Mouse (Mus musculus) neural tube, embryonic 13.5 days (tissue): Measurements from ENCODE around the gene Ppp4r3b. TPM values are rescaled to one million over a fixed set of nuclear protein-coding genes. Genes with fewer than 3 reads are reported as not detected.

Experiments
- ATAC-seq: fragments of 200-750 bp; cut with Nextera tagmentation; 2 replicates; pipeline ENCODE4 v1.8.0; 2017; ENCODE audit warnings: low read depth, mild to moderate bottlenecking, moderate TSS enrichment, moderate library complexity
- H3K27ac ChIP-seq: fragments of 300-500 bp; sonication (generic); replicated peaks from 2 replicates; pipeline ENCODE4 v1.5.1; 2015; ENCODE audit warnings: moderate library complexity, mild to moderate bottlenecking, inconsistent platforms
- H3K27me3 ChIP-seq: fragments of 300-500 bp; sonication (generic); 2 replicates; pipeline ENCODE4 v1.6.1; 2015; ENCODE audit warnings: mild to moderate bottlenecking, inconsistent platforms
- H3K36me3 ChIP-seq: fragments of 300-500 bp; sonication (generic); 2 replicates; pipeline ENCODE4 v1.6.1; 2015; ENCODE audit warnings: mild to moderate bottlenecking, inconsistent platforms
- H3K4me1 ChIP-seq: fragments of 300-500 bp; sonication (generic); replicated peaks from 2 replicates; pipeline ENCODE4 v1.6.1; 2015; ENCODE audit warnings: inconsistent platforms
- H3K4me2 ChIP-seq: fragments of 300-500 bp; sonication (generic); 2 replicates; pipeline ENCODE4 v1.6.1; 2015; ENCODE audit warnings: inconsistent platforms, mild to moderate bottlenecking, moderate library complexity
- H3K4me3 ChIP-seq: fragments of 300-500 bp; sonication (generic); 2 replicates; pipeline ENCODE4 v1.5.1; 2015; ENCODE audit warnings: mild to moderate bottlenecking, inconsistent platforms
- H3K9ac ChIP-seq: fragments of 300-500 bp; sonication (generic); 2 replicates; pipeline ENCODE4 v1.6.1; 2015; ENCODE audit warnings: moderate library complexity, mild to moderate bottlenecking, inconsistent platforms
- H3K9me3 ChIP-seq: fragments of 300-500 bp; sonication (generic); 2 replicates; pipeline ENCODE4 v1.6.1; 2016; ENCODE audit warnings: inconsistent platforms
- WGBS: fragments of 180-500 bp; shearing (Covaris S2); methylation state at CpG from one replicate; pipeline ENCODE4 v1.1.7; 2015; 5-methylcytosine and 5-hydroxymethylcytosine counted together
- polyA plus RNA-seq: library from polyadenylated mRNA; unstranded; fragments of >200 nt; fragmentation: Nextera tagmentation; extraction: Ambion mirVana; gene quantifications from 2 replicates; pipeline ENCODE4 v1.2.1, GENCODE M21; 2015

Ppp4r3b gene
- polyA plus RNA-seq, 1 experiment from 2014 or later = 80.8 TPM

DNA sequence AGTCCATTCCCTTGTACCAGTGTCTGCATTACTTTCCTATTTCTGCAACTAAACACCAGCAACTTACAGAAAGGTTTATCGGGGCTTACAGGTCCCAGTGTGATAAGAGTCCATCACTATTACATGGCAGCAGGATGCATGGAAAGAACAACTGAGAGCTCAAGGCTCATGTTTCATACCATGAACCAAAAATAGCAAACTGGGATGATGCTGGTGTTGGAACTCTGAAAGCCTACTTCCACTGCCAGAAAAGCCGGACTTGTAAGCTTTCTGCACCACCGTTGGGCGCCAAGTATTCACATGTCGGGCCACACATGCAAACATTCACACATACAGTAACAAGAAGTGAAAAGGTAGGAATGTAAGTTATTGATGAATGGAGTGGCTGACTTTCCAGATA lies 9.1 kb downstream of the Ppp4r3b start:
- 95% methylated on average over 5 of the region's 5 CpGs for WGBS

DNA sequence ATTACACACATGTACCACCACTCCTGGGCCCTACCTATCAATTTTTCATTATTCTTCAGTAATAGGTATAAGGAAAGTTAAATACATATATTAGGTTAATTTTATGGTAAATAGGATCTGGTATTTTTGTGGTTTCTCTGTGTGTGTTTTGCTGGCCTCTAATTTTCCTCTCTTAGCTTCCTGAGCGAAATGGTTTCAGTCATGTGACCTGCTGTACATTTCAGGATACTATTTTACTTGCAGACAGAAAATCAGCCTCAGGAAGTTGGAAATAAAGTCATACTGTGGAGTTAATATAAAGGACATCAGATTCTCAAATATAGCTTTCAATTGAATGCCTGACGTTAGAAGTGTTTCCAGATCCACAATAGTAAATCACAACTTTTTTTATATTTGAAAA lies 16.3 kb downstream of the Ppp4r3b start:
- no peaks in the 10 kb centered on the region for H3K9me3 ChIP-seq
- ATAC-seq = no peak
- H3K27ac ChIP-seq = no peak overlapping the region
- WGBS = 86% methylated on average over 2 of the region's 2 CpGs
- H3K4me1 ChIP-seq = no peaks in the 10 kb centered on the region
- peaks cover 56% of the 10 kb centered on the region for H3K36me3 ChIP-seq
- H3K4me2 ChIP-seq = no peak overlapping the region
- no peak overlapping the region for H3K4me3 ChIP-seq
- no peak overlapping the region for H3K9ac ChIP-seq
- H3K27me3 ChIP-seq = no peaks in the 10 kb centered on the region

More for the DNA sequence above, 9.1 kb downstream of the Ppp4r3b start:
- Histone ChIP-seq H3K27me3 (no peaks in the 10 kb centered on the region), H3K27ac (no peak overlapping the region), H3K9me3 (no peaks in the 10 kb centered on the region), H3K4me2 (no peak overlapping the region), H3K36me3 (peaks cover 40% of the 10 kb centered on the region), H3K4me3 (no peak overlapping the region), H3K4me1 (no peaks in the 10 kb centered on the region), H3K9ac (no peak overlapping the region)
- no peak for ATAC-seq

DNA sequence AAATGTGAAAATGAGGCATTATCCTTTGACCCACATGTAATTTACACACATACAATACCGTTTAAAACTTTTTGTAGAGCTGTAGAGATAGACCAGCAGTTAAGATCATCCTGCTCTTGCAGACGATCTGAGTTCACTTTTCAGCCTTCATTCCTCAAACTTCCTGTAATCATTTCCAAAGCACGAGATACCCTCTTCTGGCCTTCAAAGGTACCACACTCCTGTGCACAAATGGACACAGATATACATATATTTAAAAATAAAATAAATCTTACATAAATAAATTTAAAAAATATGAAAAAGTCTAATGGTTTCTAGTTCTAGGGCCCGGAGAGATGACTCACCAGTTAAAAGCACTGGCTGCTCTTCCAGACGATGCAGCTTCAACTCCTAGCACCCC lies 31.0 kb downstream of the Ppp4r3b start:
- Histone ChIP-seq H3K27me3 (no peaks in the 10 kb centered on the region), H3K4me2 (no peak overlapping the region), H3K4me3 (no peak overlapping the region), H3K27ac (no peak overlapping the region), H3K4me1 (no peaks in the 10 kb centered on the region), H3K36me3 (peaks cover 45% of the 10 kb centered on the region), H3K9me3 (no peaks in the 10 kb centered on the region), H3K9ac (no peak overlapping the region)
- 82% methylated on average over 5 of the region's 5 CpGs for WGBS
- no peak for ATAC-seq

DNA sequence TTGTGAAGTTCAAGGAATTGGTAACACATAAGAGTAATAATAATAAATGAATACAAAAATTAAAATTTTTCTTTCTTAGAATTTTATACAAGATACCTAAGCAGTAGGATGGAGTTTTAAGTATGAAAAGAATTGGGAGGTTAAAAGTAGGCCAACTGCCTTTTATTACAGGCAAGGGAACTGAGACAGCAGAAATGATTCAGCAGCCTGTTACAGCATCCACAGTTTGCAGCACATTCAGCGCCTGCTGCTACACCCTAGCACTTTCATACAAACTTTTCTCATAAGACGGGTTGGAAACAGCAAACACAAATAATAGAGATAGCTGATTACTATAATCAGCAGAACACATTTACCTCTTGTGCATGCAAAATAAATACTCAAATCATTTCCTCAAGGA lies 37.1 kb downstream of the Ppp4r3b start:
- WGBS = 95% methylated on average over 2 of the region's 2 CpGs

DNA sequence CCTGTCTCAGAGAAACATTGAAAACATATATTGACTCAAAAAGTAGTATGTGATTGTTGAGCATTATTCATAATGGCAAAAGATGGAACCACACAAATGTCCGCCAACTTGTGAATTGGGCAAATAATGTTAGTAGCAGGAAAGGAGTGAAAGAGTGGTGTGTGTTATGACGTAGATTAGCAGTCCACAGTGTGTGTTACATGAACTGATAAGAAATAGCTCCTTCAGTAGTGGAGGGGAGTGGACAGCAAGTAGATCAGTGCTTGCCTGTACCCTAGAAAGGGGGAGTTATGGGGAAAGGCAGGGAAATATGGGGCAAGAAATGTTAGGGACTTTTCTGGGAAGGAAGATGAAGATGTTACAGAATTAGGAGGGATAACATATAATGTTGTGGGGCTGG lies 43.5 kb downstream of the Ppp4r3b start:
- H3K36me3 ChIP-seq = peaks cover 70% of the 10 kb centered on the region
- H3K27me3 ChIP-seq = no peaks in the 10 kb centered on the region
- H3K9me3 ChIP-seq = no peaks in the 10 kb centered on the region
- H3K4me3 ChIP-seq = no peak overlapping the region
- no peak overlapping the region for H3K4me2 ChIP-seq
- H3K27ac ChIP-seq = no peak overlapping the region
- 98% methylated on average over 2 of the region's 2 CpGs for WGBS
- H3K9ac ChIP-seq = no peak overlapping the region
- no peak for ATAC-seq
- H3K4me1 ChIP-seq = no peaks in the 10 kb centered on the region

More for the DNA sequence above, 37.1 kb downstream of the Ppp4r3b start:
- no peak for ATAC-seq
- no peaks in the 10 kb centered on the region for H3K9me3 ChIP-seq
- H3K36me3 ChIP-seq = peaks cover 37% of the 10 kb centered on the region
- no peaks in the 10 kb centered on the region for H3K4me1 ChIP-seq
- no peak overlapping the region for H3K4me2 ChIP-seq
- no peaks in the 10 kb centered on the region for H3K27me3 ChIP-seq
- no peak overlapping the region for H3K9ac ChIP-seq
- H3K27ac ChIP-seq = no peak overlapping the region
- H3K4me3 ChIP-seq = no peak overlapping the region

DNA sequence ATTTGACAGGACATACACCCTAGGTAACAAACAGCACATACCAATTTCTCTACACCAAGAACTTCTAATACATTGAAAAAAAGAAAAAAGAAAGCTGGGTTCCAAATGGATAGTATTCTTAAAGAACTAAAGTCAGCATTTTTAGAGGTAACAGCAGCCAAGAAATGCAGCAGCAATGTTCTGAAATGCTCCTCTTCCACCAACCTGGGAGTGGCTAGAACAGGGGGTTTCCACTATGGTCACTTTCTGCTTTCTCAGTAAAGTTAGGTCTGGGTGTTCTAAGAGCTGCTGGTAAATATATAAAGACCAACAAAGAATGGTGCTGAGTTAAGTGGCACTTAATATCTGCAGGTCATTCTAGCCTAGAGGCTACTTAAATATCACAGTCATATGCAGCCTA lies 46.4 kb downstream of the Ppp4r3b start:
- Histone ChIP-seq H3K4me3 (no peak overlapping the region), H3K9me3 (no peaks in the 10 kb centered on the region), H3K27me3 (no peaks in the 10 kb centered on the region), H3K4me1 (no peaks in the 10 kb centered on the region), H3K4me2 (no peak overlapping the region), H3K9ac (no peak overlapping the region), H3K27ac (no peak overlapping the region), H3K36me3 (peaks cover 75% of the 10 kb centered on the region)
- no peak for ATAC-seq

DNA sequence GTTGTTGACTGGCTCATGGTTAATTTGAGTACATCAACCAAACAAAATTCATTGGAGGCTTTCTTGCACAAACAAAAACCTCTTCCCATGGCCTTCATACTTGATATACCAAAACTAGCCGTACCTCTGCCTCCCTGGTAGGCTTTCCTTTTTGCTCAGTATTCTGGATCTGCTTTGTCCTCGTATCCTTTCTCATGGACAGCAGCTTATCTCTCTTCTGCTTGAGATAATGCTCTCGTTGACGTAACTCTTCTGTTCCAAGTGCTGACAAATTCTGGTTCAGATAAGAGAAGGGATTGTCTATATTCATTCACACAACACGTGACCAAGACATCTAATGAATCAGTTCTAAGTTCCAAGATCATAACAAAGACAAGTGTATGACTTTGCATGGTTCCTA lies 49.6 kb downstream of the Ppp4r3b start:
- H3K27ac ChIP-seq = no peak overlapping the region
- H3K4me1 ChIP-seq = no peaks in the 10 kb centered on the region
- no peak overlapping the region for H3K9ac ChIP-seq
- no peak overlapping the region for H3K4me2 ChIP-seq
- no peak overlapping the region for H3K4me3 ChIP-seq
- ATAC-seq = no peak
- 95% methylated on average over 5 of the region's 5 CpGs for WGBS
- no peaks in the 10 kb centered on the region for H3K27me3 ChIP-seq
- peaks cover 70% of the 10 kb centered on the region for H3K36me3 ChIP-seq
- H3K9me3 ChIP-seq = no peaks in the 10 kb centered on the region

DNA sequence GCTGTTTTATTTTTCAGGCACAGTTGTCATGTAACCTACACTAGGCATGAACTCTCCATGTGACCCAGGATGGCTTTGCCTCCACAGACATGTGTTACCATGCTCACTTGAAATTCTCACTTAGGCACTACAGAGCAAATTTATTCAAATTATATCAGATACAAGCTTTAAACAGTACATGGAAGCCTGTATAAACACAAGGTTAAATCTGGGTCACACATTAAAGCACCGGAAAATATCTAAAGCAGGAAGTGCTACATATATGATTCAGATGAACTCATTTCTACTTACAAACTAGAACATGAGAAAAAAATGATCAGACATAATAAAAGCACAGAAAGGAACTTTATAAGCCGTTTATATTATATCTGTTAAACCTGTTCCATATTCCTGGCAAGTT lies 52.1 kb downstream of the Ppp4r3b start:
- no peak overlapping the region for H3K4me2 ChIP-seq
- H3K9ac ChIP-seq = no peak overlapping the region
- WGBS = 94% methylated on average over 2 of the region's 2 CpGs
- H3K36me3 ChIP-seq = peaks cover 81% of the 10 kb centered on the region
- no peak overlapping the region for H3K4me3 ChIP-seq
- no peaks in the 10 kb centered on the region for H3K9me3 ChIP-seq
- no peak for ATAC-seq
- no peak overlapping the region for H3K27ac ChIP-seq
- H3K27me3 ChIP-seq = no peaks in the 10 kb centered on the region
- H3K4me1 ChIP-seq = no peaks in the 10 kb centered on the region

DNA sequence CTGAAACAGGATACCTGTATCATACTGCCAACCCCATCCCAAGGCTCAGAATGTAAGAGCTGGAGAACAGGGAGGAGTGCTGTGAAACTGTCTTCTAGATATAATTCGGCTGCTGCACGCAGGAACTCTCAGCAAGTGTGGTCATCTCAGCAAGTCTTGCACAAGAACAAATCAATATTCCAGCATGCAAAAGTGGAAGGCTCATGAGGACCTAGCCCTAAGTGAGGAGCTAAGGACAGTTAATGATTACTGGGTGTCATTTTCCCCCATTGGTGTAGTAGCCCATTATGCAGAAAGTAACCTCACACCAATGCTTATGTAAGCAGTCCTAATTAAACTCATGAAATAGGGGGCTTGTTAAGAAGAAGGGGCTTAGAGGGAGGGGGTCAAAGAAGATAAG lies 56.3 kb downstream of the Ppp4r3b start:
- H3K9ac ChIP-seq = no peak overlapping the region
- ATAC-seq = no peak
- 93% methylated on average over 2 of the region's 2 CpGs for WGBS
- H3K36me3 ChIP-seq = peaks cover 81% of the 10 kb centered on the region
- no peak overlapping the region for H3K27ac ChIP-seq
- H3K4me1 ChIP-seq = no peaks in the 10 kb centered on the region
- H3K9me3 ChIP-seq = no peaks in the 10 kb centered on the region
- no peak overlapping the region for H3K4me3 ChIP-seq
- H3K27me3 ChIP-seq = no peaks in the 10 kb centered on the region
- no peak overlapping the region for H3K4me2 ChIP-seq

DNA sequence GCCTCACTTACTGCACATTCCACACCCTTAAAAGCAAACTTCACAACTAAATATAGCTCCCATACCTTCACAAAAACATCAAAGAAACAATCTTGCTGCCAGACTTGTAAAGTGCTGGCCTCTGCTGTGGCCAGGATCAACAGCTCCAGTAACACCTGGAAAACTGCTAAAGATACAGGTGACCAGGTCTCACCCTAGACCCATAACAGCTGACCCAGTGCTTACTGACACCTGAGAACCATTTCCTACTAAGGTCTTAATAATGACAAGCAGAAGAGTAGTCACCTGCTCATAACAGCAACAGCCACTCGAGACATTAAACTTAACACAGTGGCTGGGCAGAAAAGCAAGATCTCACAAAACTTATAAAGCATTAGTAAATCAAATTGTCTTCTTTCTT lies 60.9 kb downstream of the Ppp4r3b start:
- no peaks in the 10 kb centered on the region for H3K4me1 ChIP-seq
- 86% methylated on average over 1 of the region's 1 CpGs for WGBS
- H3K36me3 ChIP-seq = peaks cover 52% of the 10 kb centered on the region
- no peak overlapping the region for H3K9ac ChIP-seq
- H3K4me2 ChIP-seq = no peak overlapping the region
- H3K4me3 ChIP-seq = no peak overlapping the region
- ATAC-seq = no peak
- no peaks in the 10 kb centered on the region for H3K9me3 ChIP-seq
- H3K27me3 ChIP-seq = no peaks in the 10 kb centered on the region
- no peak overlapping the region for H3K27ac ChIP-seq

DNA sequence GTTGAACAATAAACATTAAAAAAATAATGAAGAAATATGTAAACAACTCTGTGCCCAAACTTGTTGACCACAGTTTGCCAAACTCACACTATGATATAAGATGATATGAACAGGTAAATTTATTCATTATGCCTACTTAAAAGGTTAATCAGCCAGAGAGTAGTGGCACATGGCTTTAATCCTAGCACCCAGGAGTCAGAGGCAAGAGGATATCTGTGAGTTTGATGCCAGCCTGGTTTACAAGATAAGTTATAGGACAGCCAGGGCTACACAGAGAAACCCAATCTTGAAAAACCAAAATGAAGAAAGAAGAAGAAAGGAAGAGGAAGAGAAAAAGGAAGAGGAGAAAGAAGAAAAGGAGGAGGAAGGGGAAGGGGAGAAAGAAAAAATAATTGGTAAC lies 64.7 kb downstream of the Ppp4r3b start:
- no peak for ATAC-seq
- Histone ChIP-seq H3K9ac (no peak overlapping the region), H3K4me1 (no peaks in the 10 kb centered on the region), H3K27me3 (no peaks in the 10 kb centered on the region), H3K27ac (no peak overlapping the region), H3K36me3 (peaks cover 29% of the 10 kb centered on the region), H3K4me2 (no peak overlapping the region), H3K4me3 (no peak overlapping the region), H3K9me3 (no peaks in the 10 kb centered on the region)

DNA sequence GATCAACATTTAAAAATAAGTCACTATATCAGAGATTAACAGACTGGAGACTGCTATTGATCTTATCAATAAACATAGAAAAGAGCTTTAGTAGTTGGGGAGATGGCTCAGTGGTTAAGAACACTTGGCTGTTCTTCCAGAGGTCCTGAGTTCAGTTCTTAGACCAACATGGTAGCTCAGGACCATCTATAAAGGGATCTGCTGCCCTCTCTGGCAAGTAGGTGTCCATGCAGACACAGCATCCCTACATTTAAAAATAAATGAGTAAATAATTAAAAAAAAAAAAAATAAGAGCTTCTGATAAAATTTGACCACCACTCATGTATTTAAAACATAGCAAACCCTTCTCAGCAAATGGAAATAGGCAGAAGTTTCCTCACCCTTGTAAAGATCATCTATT lies 65.4 kb downstream of the Ppp4r3b start:
- Histone ChIP-seq H3K27me3 (no peaks in the 10 kb centered on the region), H3K4me3 (no peak overlapping the region), H3K9me3 (no peaks in the 10 kb centered on the region), H3K4me1 (no peaks in the 10 kb centered on the region), H3K36me3 (peaks cover 30% of the 10 kb centered on the region), H3K4me2 (no peak overlapping the region), H3K9ac (no peak overlapping the region), H3K27ac (no peak overlapping the region)
- no peak for ATAC-seq

DNA sequence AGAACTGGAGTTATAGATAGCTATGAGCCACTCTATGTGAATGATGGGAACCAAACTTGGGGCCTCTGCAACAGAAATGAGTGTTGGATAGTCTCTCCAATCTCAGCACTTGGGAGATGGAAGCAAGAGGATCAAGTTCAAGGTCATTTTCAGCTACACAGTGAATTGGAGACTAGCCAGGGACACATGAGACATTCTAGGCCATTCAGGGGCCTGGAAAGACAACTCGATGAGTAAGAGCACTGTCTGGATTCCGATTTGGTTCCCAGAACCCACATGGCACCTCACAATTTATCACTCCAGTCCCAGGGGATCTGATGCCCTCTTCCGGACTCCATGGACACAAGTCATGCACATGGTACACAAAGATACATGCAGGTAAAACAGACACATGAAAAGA lies 65.9 kb downstream of the Ppp4r3b start:
- no peak overlapping the region for H3K9ac ChIP-seq
- WGBS = 81% methylated on average over 3 of the region's 3 CpGs
- no peak for ATAC-seq
- H3K4me1 ChIP-seq = no peaks in the 10 kb centered on the region
- H3K9me3 ChIP-seq = no peaks in the 10 kb centered on the region
- H3K27me3 ChIP-seq = no peaks in the 10 kb centered on the region
- no peak overlapping the region for H3K4me3 ChIP-seq
- H3K27ac ChIP-seq = no peak overlapping the region
- H3K4me2 ChIP-seq = no peak overlapping the region
- peaks cover 29% of the 10 kb centered on the region for H3K36me3 ChIP-seq

DNA sequence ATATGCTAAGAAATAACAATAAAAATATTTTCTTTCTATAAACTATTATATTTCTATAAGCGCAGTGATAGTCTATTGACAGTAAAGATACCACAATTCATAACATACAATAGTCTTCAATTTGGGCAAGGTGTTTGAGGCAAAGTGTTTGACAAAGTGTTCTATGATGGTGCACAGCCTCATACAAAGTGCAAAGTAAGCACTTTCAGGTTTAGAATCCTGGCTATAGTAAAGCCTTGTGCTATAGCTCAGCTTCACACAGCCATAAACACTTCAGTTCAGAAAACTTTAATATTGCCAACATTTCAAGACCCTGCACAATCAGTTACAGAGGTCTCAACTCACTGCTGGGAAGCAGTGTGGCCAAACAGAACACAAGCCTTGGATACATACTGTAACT lies 66.7 kb downstream of the Ppp4r3b start:
- Histone ChIP-seq H3K9me3 (no peaks in the 10 kb centered on the region), H3K27ac (no peak overlapping the region), H3K4me1 (peaks cover 2% of the 10 kb centered on the region; the same call in 1 of the 2 replicates), H3K9ac (no peak overlapping the region), H3K36me3 (peaks cover 28% of the 10 kb centered on the region), H3K27me3 (no peaks in the 10 kb centered on the region), H3K4me2 (no peak overlapping the region), H3K4me3 (no peak overlapping the region)
- ATAC-seq = no peak
- 98% methylated on average over 1 of the region's 1 CpGs for WGBS
